Mouse (Mus musculus): ENCODE results near the gene Pfas. TPM values are rescaled to one million over a fixed set of nuclear protein-coding genes. Genes with fewer than 3 reads are reported as not detected.

The Pfas gene
- polyA plus RNA-seq, 1 experiment = not detected

GRCm38 (mm10) chr11:68956697-68957096, 51.6 kb downstream of the Pfas start:
- H3K27ac ChIP-seq (ENCODE audit: insufficient read depth, low read depth, low read length) = no peak overlapping the region
- 62% methylated on average over 13 of the region's 13 CpGs for WGBS

GRCm38 (mm10) chr11:68956107-68956506, 52.2 kb downstream of the Pfas start:
- Histone ChIP-seq H3K4me3 (ENCODE audit: insufficient read depth, low read depth, low read length) (no peak overlapping the region), H3K27ac (ENCODE audit: insufficient read depth, low read depth, low read length) (no peak overlapping the region), H3K4me1 (ENCODE audit: control insufficient read depth, insufficient read depth, low read length) (peaks cover 14% of the 10 kb centered on the region; the same call in 1 of the 2 replicates)
- 35% methylated on average over 3 of the region's 3 CpGs for WGBS
- TF ChIP-seq CTCF (IDR thresholded peaks at IDR 0.05; ENCODE audit: insufficient read depth, low read depth, low read length) = no peak

More at GRCm38 (mm10) chr11:68956697-68957096, 51.6 kb downstream of the Pfas start:
- peaks cover 14% of the 10 kb centered on the region; the same call in 1 of the 2 replicates for H3K4me1 ChIP-seq (ENCODE audit: control insufficient read depth, insufficient read depth, low read length)
- peak overlapping the region; percentile 4; the same call in 1 of the 2 replicates for H3K4me3 ChIP-seq (ENCODE audit: insufficient read depth, low read depth, low read length)
- TF ChIP-seq CTCF (IDR thresholded peaks at IDR 0.05; ENCODE audit: insufficient read depth, low read depth, low read length) (no peak), POLR2A (IDR thresholded peaks at IDR 0.05; ENCODE audit: insufficient read depth, low read depth, low read length) (no peak)

- Histone ChIP-seq H3K4me1 (ENCODE audit: control insufficient read depth, insufficient read depth, low read length) (peaks cover 14% of the 10 kb centered on the region; the same call in 1 of the 2 replicates), H3K27ac (ENCODE audit: insufficient read depth, low read depth, low read length) (no peak overlapping the region), H3K4me3 (ENCODE audit: insufficient read depth, low read depth, low read length) (no peak overlapping the region)
- no peak for TF ChIP-seq CTCF (IDR thresholded peaks at IDR 0.05; ENCODE audit: insufficient read depth, low read depth, low read length)
- TF ChIP-seq POLR2A (IDR thresholded peaks at IDR 0.05; ENCODE audit: insufficient read depth, low read depth, low read length) = no peak
- WGBS = 55% methylated on average over 5 of the region's 5 CpGs
These were observed 52.8 kb downstream of the Pfas start for GRCm38 (mm10) chr11:68955473-68955872.

- WGBS = 6% methylated on average over 17 of the region's 17 CpGs
- no peak for TF ChIP-seq CTCF (IDR thresholded peaks at IDR 0.05; ENCODE audit: insufficient read depth, low read depth, low read length)
- Histone ChIP-seq H3K4me3 (ENCODE audit: insufficient read depth, low read depth, low read length) (peak overlapping the region; percentile 34), H3K27ac (ENCODE audit: insufficient read depth, low read depth, low read length) (no peak overlapping the region), H3K4me1 (ENCODE audit: control insufficient read depth, insufficient read depth, low read length) (peaks cover 14% of the 10 kb centered on the region; the same call in 1 of the 2 replicates)
These were observed 53.9 kb downstream of the Pfas start for GRCm38 (mm10) chr11:68954408-68954807.

GRCm38 (mm10) chr11:68953903-68954302, 54.4 kb downstream of the Pfas start:
- H3K27ac ChIP-seq (ENCODE audit: insufficient read depth, low read depth, low read length) = no peak overlapping the region
- 52% methylated on average over 13 of the region's 13 CpGs for WGBS
- peaks cover 14% of the 10 kb centered on the region; the same call in 1 of the 2 replicates for H3K4me1 ChIP-seq (ENCODE audit: control insufficient read depth, insufficient read depth, low read length)
- no peak for TF ChIP-seq POLR2A (IDR thresholded peaks at IDR 0.05; ENCODE audit: insufficient read depth, low read depth, low read length)
- TF ChIP-seq CTCF (IDR thresholded peaks at IDR 0.05; ENCODE audit: insufficient read depth, low read depth, low read length) = no peak
- no peak overlapping the region for H3K4me3 ChIP-seq (ENCODE audit: insufficient read depth, low read depth, low read length)

DNA sequence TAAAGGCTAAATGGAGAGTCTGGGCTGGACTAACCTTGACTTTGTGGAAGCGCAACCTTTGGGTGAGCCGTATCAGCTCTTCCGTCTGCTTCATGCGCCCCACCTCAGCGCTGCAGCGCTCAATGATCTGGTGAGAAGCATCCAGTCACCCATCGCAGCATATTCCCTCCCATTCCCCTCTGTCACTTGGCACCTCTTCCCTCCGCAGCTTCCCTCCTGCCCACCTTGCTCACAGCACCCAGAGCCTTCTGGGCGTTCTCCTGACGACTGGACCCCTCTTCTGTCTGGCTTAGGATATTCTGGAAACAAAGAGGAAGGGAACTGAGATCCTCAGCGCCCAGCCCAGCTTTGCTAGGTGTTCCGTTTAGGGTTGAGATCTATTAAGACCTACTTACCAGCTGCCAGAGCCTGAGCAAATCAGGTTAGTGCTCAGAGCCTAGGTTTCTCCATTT, 60.7 kb downstream of the Pfas start:
- TF ChIP-seq CTCF (IDR thresholded peaks at IDR 0.05; ENCODE audit: insufficient read depth, low read depth, low read length) (no peak), POLR2A (IDR thresholded peaks at IDR 0.05; ENCODE audit: insufficient read depth, low read depth, low read length) (no peak)
- Histone ChIP-seq H3K4me1 (ENCODE audit: control insufficient read depth, insufficient read depth, low read length) (peaks cover 9% of the 10 kb centered on the region), H3K4me3 (ENCODE audit: insufficient read depth, low read depth, low read length) (peak overlapping the region; percentile 6), H3K27ac (ENCODE audit: insufficient read depth, low read depth, low read length) (no peak overlapping the region)
- WGBS = 7% methylated on average over 12 of the region's 12 CpGs

GRCm38 (mm10) chr11:68946806-68947440, 61.3 kb downstream of the Pfas start:
- Histone ChIP-seq H3K4me3 (ENCODE audit: insufficient read depth, low read depth, low read length) (peak overlapping the region; percentile 36), H3K4me1 (ENCODE audit: control insufficient read depth, insufficient read depth, low read length) (peaks cover 9% of the 10 kb centered on the region), H3K27ac (ENCODE audit: insufficient read depth, low read depth, low read length) (0 out of 2 replicates have a peak overlapping the region, but pooled peaks have one; percentile 21)
- no peak for TF ChIP-seq CTCF (IDR thresholded peaks at IDR 0.05; ENCODE audit: insufficient read depth, low read depth, low read length)
- no peak for TF ChIP-seq POLR2A (IDR thresholded peaks at IDR 0.05; ENCODE audit: insufficient read depth, low read depth, low read length)
- 11% methylated on average over 16 of the region's 16 CpGs for WGBS

DNA sequence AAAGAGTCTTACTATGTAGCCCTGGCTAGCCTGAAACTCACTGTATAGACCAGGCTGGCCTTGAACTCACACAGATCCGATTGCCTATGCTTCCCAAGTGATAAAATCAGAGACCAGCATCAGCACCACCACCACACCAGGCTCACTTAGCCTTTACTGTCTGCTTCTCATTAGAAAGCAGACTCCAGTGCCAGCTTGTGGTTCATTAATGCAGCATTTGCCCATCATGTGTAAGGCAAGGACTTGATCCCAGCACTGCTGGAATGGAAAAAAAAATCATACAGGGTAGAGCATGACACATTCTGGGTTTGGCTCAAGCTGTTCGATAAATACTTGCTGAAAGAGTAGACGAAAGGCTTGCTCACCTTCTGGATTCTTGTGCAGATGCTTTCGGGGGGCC, 62.3 kb downstream of the Pfas start:
- H3K4me3 ChIP-seq (ENCODE audit: insufficient read depth, low read depth, low read length) = no peak overlapping the region
- 95% methylated on average over 4 of the region's 4 CpGs for WGBS
- no peak overlapping the region for H3K27ac ChIP-seq (ENCODE audit: insufficient read depth, low read depth, low read length)
- TF ChIP-seq POLR2A (IDR thresholded peaks at IDR 0.05; ENCODE audit: insufficient read depth, low read depth, low read length) = no peak
- TF ChIP-seq CTCF (IDR thresholded peaks at IDR 0.05; ENCODE audit: insufficient read depth, low read depth, low read length) = no peak
- H3K4me1 ChIP-seq (ENCODE audit: control insufficient read depth, insufficient read depth, low read length) = peaks cover 9% of the 10 kb centered on the region

GRCm38 (mm10) chr11:68945245-68945644, 63.0 kb downstream of the Pfas start:
- Histone ChIP-seq H3K27ac (ENCODE audit: insufficient read depth, low read depth, low read length) (no peak overlapping the region), H3K4me1 (ENCODE audit: control insufficient read depth, insufficient read depth, low read length) (peaks cover 9% of the 10 kb centered on the region), H3K4me3 (ENCODE audit: insufficient read depth, low read depth, low read length) (no peak overlapping the region)
- TF ChIP-seq CTCF (IDR thresholded peaks at IDR 0.05; ENCODE audit: insufficient read depth, low read depth, low read length) = no peak
- TF ChIP-seq POLR2A (IDR thresholded peaks at IDR 0.05; ENCODE audit: insufficient read depth, low read depth, low read length) = no peak
- WGBS = 91% methylated on average over 2 of the region's 2 CpGs
